In genomic region chr15:79715646-79716045, GRCm38 (mm10) we compare ENCODE assay signal across 16 mouse cellular contexts.
"Had no signal": no experiment of that assay in that cellular context is flagged by ENCODE, and none has a peak within 500 bp of the region (broad histone marks: within the 10 kb centered on the region; RNA-seq: fewer than 3 reads in every experiment).

No protein-coding gene starts in this region.

- H3K4me2 ChIP-seq: limb, embryonic 13.5 days; midbrain, embryonic 12.5 days; neural tube, embryonic 13.5 days had no signal

- H3K27ac ChIP-seq: kidney, postnatal 0 days; limb, embryonic 13.5 days; liver, embryonic 14.5 days; midbrain, embryonic 12.5 days; neural tube, embryonic 13.5 days had no signal

- H3K4me3 ChIP-seq: limb, embryonic 13.5 days; midbrain, embryonic 12.5 days; neural tube, embryonic 13.5 days had no signal

- H3K4me1 ChIP-seq: limb, embryonic 13.5 days; midbrain, embryonic 12.5 days; neural tube, embryonic 13.5 days had no signal

- ATAC-seq: midbrain, embryonic 16.5 days had no signal

- H3K27me3 ChIP-seq: limb, embryonic 13.5 days; midbrain, embryonic 12.5 days; neural tube, embryonic 13.5 days had no signal

- H3K9ac ChIP-seq: limb, embryonic 13.5 days; liver, embryonic 14.5 days; midbrain, embryonic 12.5 days; neural tube, embryonic 13.5 days had no signal

- DNase-seq: kidney, adult 9 months; kidney, postnatal 36 days; left cerebral cortex, postnatal 4 days; lung, adult 18-20 months; lung, postnatal 36 days; retina, postnatal 1 day; right cerebral cortex, postnatal 4 days; spleen, adult 18-20 months; thymus, adult 2 months; thymus, postnatal 25 days had no signal

- H3K9me3 ChIP-seq: limb, embryonic 13.5 days; midbrain, embryonic 12.5 days; neural tube, embryonic 13.5 days had no signal
